Mouse (Mus musculus) ES-E14 (cell line): ENCODE data around the gene Jup.

Experiments used
- HCFC1 ChIP-seq: IDR thresholded peaks from 2 replicates; pipeline ENCODE4 v1.6.1; 2012; ENCODE audit warnings: low read length, inconsistent platforms, borderline replicate concordance; ENCODE audit not compliant: insufficient read depth
- ZC3H11A ChIP-seq: IDR thresholded peaks from 2 replicates; pipeline ENCODE4 v1.6.1; 2012; ENCODE audit warnings: low read depth, mild to moderate bottlenecking, inconsistent platforms, low read length, borderline replicate concordance

- no peak for TF ChIP-seq ZC3H11A
- no peak for TF ChIP-seq HCFC1
Measured at GRCm38 (mm10) chr11:100327761-100328160, 69.8 kb downstream of the Jup start.
